Mouse (Mus musculus): Measurements from ENCODE around the gene Cyp2w1.
A peak's percentile ranks its signal among the peaks of the same experiment; 100 is the strongest.
"Not testable (repeated sequence)": the region's sequence is repeated elsewhere in the genome, so short reads cannot be mapped to it uniquely, and the experiment has no call there.

Cyp2w1 gene

GRCm38 (mm10) chr5:139383234-139383633 lies 30.8 kb downstream of the Cyp2w1 start:
- no peak for DNase-seq (ENCODE audit: low read depth, low spot score)

- no peak for DNase-seq (ENCODE audit: low read depth, low spot score)
Observed at GRCm38 (mm10) chr5:139384531-139384930, 32.1 kb downstream of the Cyp2w1 start.

- no peak for DNase-seq (ENCODE audit: low read depth, low spot score)
Observed at GRCm38 (mm10) chr5:139386047-139386446, 33.6 kb downstream of the Cyp2w1 start.

- DNase-seq (ENCODE audit: low read depth, low spot score): no peak
Observed at GRCm38 (mm10) chr5:139387329-139388194, 35.1 kb downstream of the Cyp2w1 start.

GRCm38 (mm10) chr5:139388195-139388570 lies 35.8 kb downstream of the Cyp2w1 start:
- DNase-seq (ENCODE audit: low read depth, low spot score): no peak

- DNase-seq (ENCODE audit: low read depth, low spot score): no peak
Observed at GRCm38 (mm10) chr5:139388694-139389675, 36.6 kb downstream of the Cyp2w1 start.

GRCm38 (mm10) chr5:139389676-139390061 lies 37.3 kb downstream of the Cyp2w1 start:
- DNase-seq (ENCODE audit: low read depth, low spot score): no peak

GRCm38 (mm10) chr5:139390324-139391119 lies 38.1 kb downstream of the Cyp2w1 start:
- DNase-seq (ENCODE audit: low read depth, low spot score): not testable (repeated sequence)

GRCm38 (mm10) chr5:139391309-139391990 lies 39.0 kb downstream of the Cyp2w1 start:
- DNase-seq (ENCODE audit: low read depth, low spot score): no peak

GRCm38 (mm10) chr5:139392219-139393196 lies 40.1 kb downstream of the Cyp2w1 start:
- DNase-seq (ENCODE audit: low read depth, low spot score): no peak

- DNase-seq (ENCODE audit: low read depth, low spot score): no peak
Observed at GRCm38 (mm10) chr5:139393197-139393588, 40.8 kb downstream of the Cyp2w1 start.

GRCm38 (mm10) chr5:139394399-139394798 lies 42.0 kb downstream of the Cyp2w1 start:
- no peak for DNase-seq (ENCODE audit: low read depth, low spot score)

- DNase-seq (ENCODE audit: low read depth, low spot score): no peak
Observed at GRCm38 (mm10) chr5:139395528-139395927, 43.1 kb downstream of the Cyp2w1 start.

- no peak for DNase-seq (ENCODE audit: low read depth, low spot score)
Observed at GRCm38 (mm10) chr5:139397359-139397916, 45.0 kb downstream of the Cyp2w1 start.

GRCm38 (mm10) chr5:139397959-139398753 lies 45.7 kb downstream of the Cyp2w1 start:
- peak; percentile 76 for DNase-seq (ENCODE audit: low read depth, low spot score)

- no peak for DNase-seq (ENCODE audit: low read depth, low spot score)
Observed at GRCm38 (mm10) chr5:139398786-139399185, 46.4 kb downstream of the Cyp2w1 start.

GRCm38 (mm10) chr5:139399991-139400390 lies 47.6 kb downstream of the Cyp2w1 start:
- no peak for DNase-seq (ENCODE audit: low read depth, low spot score)

- DNase-seq (ENCODE audit: low read depth, low spot score): no peak
Observed at GRCm38 (mm10) chr5:139402106-139402505, 49.7 kb downstream of the Cyp2w1 start.

Measured in embryo, embryonic 11.5 days (tissue).